ENCODE assay signal across 21 mouse cellular contexts in the genomic region with DNA sequence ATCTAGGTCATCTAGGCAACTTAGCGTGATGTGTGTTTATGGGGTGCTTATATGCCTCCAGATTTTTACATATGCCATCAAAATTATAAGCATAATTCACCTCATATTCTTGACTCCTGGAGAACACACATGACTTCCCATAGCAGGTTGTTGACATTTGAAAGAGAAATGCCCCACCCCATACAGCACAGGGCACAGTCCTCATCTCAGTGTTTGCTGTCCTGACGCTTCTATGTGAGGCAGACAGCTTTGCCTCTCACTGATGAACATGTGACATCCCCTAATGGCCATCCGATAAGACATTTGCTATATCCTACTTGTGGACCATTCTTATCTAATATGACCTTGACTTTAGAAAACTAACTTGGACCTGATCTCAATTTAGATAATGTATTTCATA.
DNase-seq lines count a peak whose midpoint lies in the region; ATAC-seq and TF ChIP-seq lines count a peak whose summit lies in the region.
"Had no signal": no experiment of that assay in that cellular context is flagged by ENCODE, and none has a peak within 500 bp of the region (broad histone marks: within the 10 kb centered on the region; RNA-seq: fewer than 3 reads in every experiment).

No protein-coding gene starts in this region.

- H3K4me1 ChIP-seq in intestine, embryonic 16.5 days (ENCODE audit: control insufficient read depth, insufficient read depth, low read length): no peaks in the 10 kb centered on the region
- H3K4me1 ChIP-seq in intestine, embryonic 15.5 days (replicated peaks): no peaks in the 10 kb centered on the region
- no peaks in the 10 kb centered on the region for H3K4me1 ChIP-seq in intestine, postnatal 0 days (replicated peaks; ENCODE audit: control insufficient read depth, insufficient read depth, low read length)
- no peaks in the 10 kb centered on the region for H3K4me1 ChIP-seq in forebrain, embryonic 12.5 days

- TF ChIP-seq CTCF in intestine, postnatal 0 days (IDR thresholded peaks at IDR 0.05; ENCODE audit: low read depth): no peak

- H3K27me3 ChIP-seq in intestine, embryonic 16.5 days (replicated peaks; ENCODE audit: control insufficient read depth, insufficient read depth, low read length): no peaks in the 10 kb centered on the region
- no peaks in the 10 kb centered on the region for H3K27me3 ChIP-seq in intestine, embryonic 15.5 days (replicated peaks)
- no peaks in the 10 kb centered on the region for H3K27me3 ChIP-seq in intestine, postnatal 0 days (replicated peaks; ENCODE audit: control insufficient read depth, insufficient read depth, low read length)
- H3K27me3 ChIP-seq in forebrain, embryonic 12.5 days: no peaks in the 10 kb centered on the region
- H3K27me3 ChIP-seq: CH12.LX, Patski had no signal

- no peak overlapping the region for H3K4me3 ChIP-seq in intestine, embryonic 16.5 days (ENCODE audit: low read length)
- H3K4me3 ChIP-seq in intestine, embryonic 15.5 days (replicated peaks): no peak overlapping the region
- no peak overlapping the region for H3K4me3 ChIP-seq in intestine, postnatal 0 days (ENCODE audit: low read depth, low read length)
- H3K4me3 ChIP-seq in forebrain, embryonic 12.5 days (replicated peaks): no peak overlapping the region

- 0 out of 2 replicates have a peak, but pooled peaks have one; percentile 33 for ATAC-seq in intestine, embryonic 16.5 days
- no peak for ATAC-seq in intestine, embryonic 15.5 days
- ATAC-seq in intestine, postnatal 0 days: peak; percentile 59; the same call in 1 of the 2 replicates
- ATAC-seq in forebrain, embryonic 12.5 days (ENCODE audit: low FRiP score): no peak
- ATAC-seq: activated CD4-positive, CD25-positive, alpha-beta regulatory T cell, adult 4 months; CD4-positive, CD25-positive, alpha-beta regulatory T cell, adult 4 months; Patski had no signal

- H3K9ac ChIP-seq in intestine, embryonic 16.5 days (ENCODE audit: low read depth, low read length): no peak overlapping the region
- H3K9ac ChIP-seq in intestine, embryonic 15.5 days: no peak overlapping the region
- no peak overlapping the region for H3K9ac ChIP-seq in intestine, postnatal 0 days (ENCODE audit: low read depth, low read length)
- H3K9ac ChIP-seq in forebrain, embryonic 12.5 days: no peak overlapping the region

- no peak overlapping the region for H3K4me2 ChIP-seq in intestine, embryonic 16.5 days (ENCODE audit: low read depth, low read length)
- no peak overlapping the region for H3K4me2 ChIP-seq in intestine, embryonic 15.5 days (replicated peaks)
- no peak overlapping the region for H3K4me2 ChIP-seq in intestine, postnatal 0 days (replicated peaks; ENCODE audit: low read depth)
- no peak overlapping the region for H3K4me2 ChIP-seq in forebrain, embryonic 12.5 days

- H3K36me3 ChIP-seq in intestine, embryonic 16.5 days (ENCODE audit: control insufficient read depth, insufficient read depth, low read length): peaks cover 1% of the 10 kb centered on the region; the same call in 1 of the 2 replicates
- no peaks in the 10 kb centered on the region for H3K36me3 ChIP-seq in intestine, embryonic 15.5 days
- H3K36me3 ChIP-seq in intestine, postnatal 0 days (ENCODE audit: control insufficient read depth, insufficient read depth): peaks cover 18% of the 10 kb centered on the region; the same call in 1 of the 2 replicates
- peaks cover 5% of the 10 kb centered on the region; the same call in 1 of the 2 replicates for H3K36me3 ChIP-seq in forebrain, embryonic 12.5 days (replicated peaks)
- H3K36me3 ChIP-seq: G1E had no signal

- no peak overlapping the region for H3K27ac ChIP-seq in intestine, embryonic 16.5 days (ENCODE audit: low read length)
- no peak overlapping the region for H3K27ac ChIP-seq in intestine, embryonic 15.5 days
- no peak overlapping the region for H3K27ac ChIP-seq in intestine, postnatal 0 days (ENCODE audit: low read depth, low read length)
- H3K27ac ChIP-seq in forebrain, embryonic 12.5 days: no peak overlapping the region

- 79% methylated on average over 3 of the region's 3 CpGs for WGBS in intestine, embryonic 16.5 days
- WGBS in intestine, embryonic 15.5 days: 87% methylated on average over 3 of the region's 3 CpGs
- WGBS in intestine, postnatal 0 days: 70% methylated on average over 3 of the region's 3 CpGs
- 96% methylated on average over 3 of the region's 3 CpGs for WGBS in forebrain, embryonic 12.5 days

- peak; percentile 79 for DNase-seq in heart, adult 11 months
- no peak for DNase-seq in heart, adult 18-20 months
- DNase-seq: adrenal gland, adult 2 months; adrenal gland, adult 8-10 months; adrenal gland, postnatal 10 days; adrenal gland, postnatal 14 days; adrenal gland, postnatal 25 days; adrenal gland, postnatal 36 days; B cell, adult 2 months; cerebellum, adult 11 months; cerebellum, adult 11-12 months; cerebellum, adult 18-20 months had no signal

- H3K9me3 ChIP-seq in intestine, embryonic 16.5 days (ENCODE audit: control insufficient read depth, low read length): 0 out of 2 replicates have a peak, but pooled peaks cover under 1% of the 10 kb centered on the region
- H3K9me3 ChIP-seq in intestine, embryonic 15.5 days: no peaks in the 10 kb centered on the region
- H3K9me3 ChIP-seq in intestine, postnatal 0 days (ENCODE audit: control insufficient read depth): no peaks in the 10 kb centered on the region
- no peaks in the 10 kb centered on the region for H3K9me3 ChIP-seq in forebrain, embryonic 12.5 days

Comparison
In these comparisons a context has a peak if more than half of its experiments do, and no peak if none do; other contexts are left out.
1. ATAC-seq: peak in intestine, embryonic 16.5 days (single experiment) and intestine, postnatal 0 days (single experiment); none in intestine, embryonic 15.5 days (single experiment) and forebrain, embryonic 12.5 days (single experiment).